Mouse (Mus musculus) retina, adult 2 months (tissue): ENCODE measurements around the gene Ppt2.

Experiments used
- DNase-seq: peaks from one replicate; pipeline ENCODE4 v3.0.0-alpha.2; 2012; ENCODE audit warnings: low read depth, low spot score

Ppt2 gene

GRCm38 (mm10) chr17:34587423-34587811 lies 40.9 kb downstream of the Ppt2 start:
- DNase-seq, result peak; percentile 86

DNA sequence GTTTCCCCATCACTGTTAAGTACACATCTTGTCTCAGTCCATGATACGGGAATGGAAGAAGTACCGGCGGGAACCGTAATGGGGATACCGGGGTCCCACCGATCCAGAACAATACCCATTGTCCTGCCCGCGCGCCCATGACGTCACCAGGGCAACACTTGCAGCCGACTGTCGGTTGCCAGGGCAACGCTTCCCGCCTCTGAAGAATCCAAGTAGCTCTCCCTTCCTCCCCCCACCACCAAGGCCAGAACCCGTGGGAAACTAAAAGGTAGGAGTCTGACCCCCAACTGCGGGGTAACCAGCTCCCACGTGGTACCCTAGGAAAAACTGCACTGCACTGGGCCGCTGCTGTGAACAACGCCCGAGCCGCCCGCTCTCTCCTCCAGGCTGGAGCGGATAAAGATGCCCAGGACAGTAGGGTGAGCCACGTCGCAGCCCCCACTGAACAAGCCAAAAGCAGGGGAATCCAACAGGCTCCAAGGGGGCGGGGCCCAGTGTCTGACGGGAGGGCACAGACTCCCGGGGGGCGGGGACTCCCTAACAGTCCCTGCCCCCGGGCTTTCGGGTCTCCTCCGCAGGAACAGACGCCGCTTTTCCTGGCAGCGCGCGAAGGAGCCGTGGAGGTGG lies 41.4 kb downstream of the Ppt2 start:
- no peak for DNase-seq

- no peak for DNase-seq
Observed at GRCm38 (mm10) chr17:34585877-34586771, 42.2 kb downstream of the Ppt2 start.

DNA sequence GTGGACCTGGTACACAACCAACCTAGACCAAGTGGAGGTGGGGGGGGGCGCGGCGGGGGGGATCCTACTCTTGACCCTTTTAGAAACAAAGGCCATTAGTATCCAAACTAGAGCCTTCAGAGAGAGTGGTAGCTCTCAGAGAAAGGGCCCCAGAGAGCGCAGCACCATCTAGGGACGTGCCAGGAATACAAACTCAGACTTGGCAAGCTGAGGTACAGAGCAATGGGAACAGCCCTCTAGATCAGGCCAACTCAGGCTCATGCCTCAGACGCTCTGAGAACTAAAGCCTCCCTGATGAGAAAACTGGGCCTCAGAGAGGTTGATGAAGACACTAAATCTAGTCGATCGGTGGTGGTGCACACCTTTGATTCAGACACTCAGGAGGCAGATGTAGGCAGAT lies 43.2 kb downstream of the Ppt2 start:
- DNase-seq, result no peak

DNA sequence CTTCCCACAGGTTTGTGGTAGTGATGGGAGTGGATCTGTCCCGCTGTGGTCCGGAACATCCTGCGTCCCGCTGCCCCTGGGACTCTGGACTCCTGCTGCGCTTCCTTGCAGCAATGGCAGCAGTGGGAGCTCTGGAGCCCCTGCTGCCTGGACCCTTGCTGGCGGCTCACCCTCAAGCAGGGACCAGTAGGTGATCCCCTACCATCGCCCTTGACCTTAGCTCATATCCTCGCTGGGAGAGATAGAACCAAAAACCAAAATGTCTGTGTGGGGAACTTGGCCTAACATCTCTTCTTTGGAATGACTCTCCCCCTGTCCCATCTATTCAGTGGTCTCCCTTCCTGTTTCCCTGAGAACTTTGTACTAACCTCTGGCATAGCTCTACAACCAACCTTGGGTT lies 44.5 kb downstream of the Ppt2 start:
- DNase-seq, result no peak

DNA sequence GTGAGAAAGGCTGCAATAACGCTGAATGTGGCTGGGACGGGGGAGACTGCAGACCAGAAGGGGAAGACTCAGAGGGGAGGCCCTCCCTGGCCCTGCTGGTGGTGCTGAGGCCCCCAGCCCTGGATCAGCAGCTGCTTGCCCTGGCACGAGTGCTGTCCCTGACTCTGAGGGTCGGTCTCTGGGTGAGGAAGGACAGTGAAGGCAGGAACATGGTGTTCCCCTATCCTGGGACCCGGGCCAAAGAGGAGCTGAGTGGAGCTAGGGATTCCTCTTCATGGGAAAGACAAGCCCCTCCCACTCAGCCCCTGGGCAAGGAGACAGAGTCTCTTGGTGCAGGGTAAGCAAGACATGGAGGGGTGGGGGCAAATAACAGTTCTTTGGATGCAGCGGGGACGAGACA lies 44.9 kb downstream of the Ppt2 start:
- DNase-seq, result no peak

GRCm38 (mm10) chr17:34582528-34582927 lies 45.8 kb downstream of the Ppt2 start:
- DNase-seq, result no peak

DNA sequence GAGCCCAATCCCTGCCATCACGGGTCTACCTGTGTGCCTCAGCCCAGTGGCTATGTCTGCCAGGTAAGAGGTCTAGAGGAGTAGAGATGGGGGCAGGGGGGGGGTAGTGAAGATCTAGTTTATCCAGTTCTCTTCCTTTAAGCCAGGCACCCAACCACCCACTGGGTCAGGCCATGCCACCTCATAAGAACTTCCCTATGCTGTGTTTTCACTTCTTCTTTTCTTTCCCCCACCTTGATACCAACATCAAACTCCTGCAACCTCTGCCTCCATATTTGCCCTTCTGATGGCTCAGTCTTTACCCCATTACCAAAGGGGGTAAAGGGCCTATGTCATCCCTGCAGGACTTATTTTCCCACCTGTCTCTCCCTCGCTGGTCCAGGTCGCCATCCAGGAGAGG lies 50.2 kb downstream of the Ppt2 start:
- DNase-seq, result no peak

DNA sequence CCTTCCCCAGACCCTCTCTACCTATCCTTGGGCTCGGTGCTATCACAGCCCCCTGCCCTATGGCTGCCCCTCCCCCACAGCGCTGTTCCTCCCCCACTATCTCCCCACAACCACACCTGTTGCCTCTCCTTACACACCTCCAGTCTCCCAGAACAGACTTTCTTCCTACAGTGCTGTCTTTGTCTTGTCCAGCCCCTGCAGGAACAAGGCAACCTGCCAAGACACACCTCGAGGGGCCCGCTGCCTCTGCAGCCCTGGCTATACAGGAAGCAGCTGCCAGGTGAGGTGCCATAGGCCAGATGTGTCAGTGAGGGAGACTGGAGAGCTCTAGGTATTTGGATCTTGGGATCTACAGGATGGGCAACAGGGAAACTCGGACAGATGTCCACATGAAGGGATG lies 51.7 kb downstream of the Ppt2 start:
- DNase-seq, result no peak

GRCm38 (mm10) chr17:34572361-34572760 lies 55.9 kb downstream of the Ppt2 start:
- DNase-seq, result no peak

DNA sequence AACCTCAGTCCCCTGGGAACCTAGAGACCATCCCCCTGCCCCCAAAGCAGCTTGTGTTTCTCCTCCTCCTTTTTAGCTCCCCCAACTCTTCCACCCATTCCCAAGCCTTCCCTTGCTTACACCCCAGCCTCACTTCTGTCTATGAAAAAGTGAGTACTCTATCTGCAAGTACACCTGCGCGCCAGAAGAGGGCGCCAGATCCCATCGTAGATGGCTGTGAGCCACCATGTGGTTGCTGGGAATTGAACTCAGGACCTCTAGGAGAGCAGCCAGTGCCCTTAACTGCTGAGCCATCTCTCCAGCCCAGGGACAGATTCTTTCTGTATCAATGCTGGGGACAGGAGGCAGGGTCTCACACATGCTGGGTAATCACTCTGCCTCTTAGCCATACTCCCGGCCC lies 56.4 kb downstream of the Ppt2 start:
- DNase-seq, result no peak

DNA sequence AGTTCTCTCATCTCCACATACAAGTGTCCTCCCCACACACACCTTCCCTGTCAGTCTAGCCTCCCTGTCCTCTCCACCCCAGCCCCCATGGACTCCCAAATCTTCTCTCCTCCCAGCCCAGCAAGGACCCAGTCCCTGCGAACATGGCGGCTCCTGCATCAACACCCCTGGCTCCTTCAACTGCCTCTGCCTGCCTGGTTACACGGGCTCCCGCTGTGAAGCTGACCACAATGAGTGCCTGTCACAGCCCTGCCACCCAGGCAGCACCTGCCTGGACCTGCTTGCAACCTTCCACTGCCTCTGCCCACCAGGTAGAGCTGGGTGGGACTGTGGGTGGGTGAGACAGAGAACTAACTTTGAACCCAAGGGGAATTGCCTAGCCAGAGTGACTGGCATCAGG lies 58.4 kb downstream of the Ppt2 start:
- DNase-seq, result no peak

DNA sequence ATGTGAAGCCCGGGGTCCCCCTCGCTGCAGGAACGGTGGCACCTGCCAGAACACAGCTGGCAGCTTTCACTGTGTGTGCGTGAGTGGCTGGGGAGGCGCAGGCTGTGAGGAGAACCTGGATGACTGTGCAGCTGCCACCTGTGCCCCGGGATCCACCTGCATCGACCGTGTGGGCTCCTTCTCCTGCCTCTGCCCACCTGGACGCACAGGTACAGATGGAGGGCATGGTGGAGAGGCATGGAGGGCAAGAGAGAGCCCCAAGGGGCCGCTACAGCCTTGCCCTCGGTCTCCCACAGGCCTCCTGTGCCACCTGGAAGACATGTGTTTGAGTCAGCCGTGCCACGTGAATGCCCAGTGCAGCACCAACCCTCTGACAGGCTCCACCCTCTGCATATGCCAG lies 59.9 kb downstream of the Ppt2 start:
- no peak for DNase-seq

GRCm38 (mm10) chr17:34567311-34567710 lies 61.0 kb downstream of the Ppt2 start:
- no peak for DNase-seq
